Mouse (Mus musculus) large intestine, adult 2 months (tissue): ENCODE results near the gene 2210010C04Rik. TPM values are rescaled to one million over a fixed set of nuclear protein-coding genes. Genes with fewer than 3 reads are reported as not detected.

Experiments
- DNase-seq: peaks from one replicate; pipeline ENCODE4 v3.0.0-alpha.2; 2012; ENCODE audit warnings: low read depth, low spot score
- WGBS: fragments of 180-500 bp; shearing (Covaris S2); methylation state at CpG from one replicate; pipeline ENCODE4 v1.1.7; 2018; 5-methylcytosine and 5-hydroxymethylcytosine counted together
- polyA plus RNA-seq: library from polyadenylated mRNA; depleted of rRNA; stranded (reverse); fragments of >200 nt; gene quantifications from 2 replicates; pipeline ENCODE4 v1.2.3, GENCODE M21; 2012; rRNA removed

The 2210010C04Rik gene
- polyA plus RNA-seq, result 0.20 and 0.38 TPM in 2 replicates

DNA sequence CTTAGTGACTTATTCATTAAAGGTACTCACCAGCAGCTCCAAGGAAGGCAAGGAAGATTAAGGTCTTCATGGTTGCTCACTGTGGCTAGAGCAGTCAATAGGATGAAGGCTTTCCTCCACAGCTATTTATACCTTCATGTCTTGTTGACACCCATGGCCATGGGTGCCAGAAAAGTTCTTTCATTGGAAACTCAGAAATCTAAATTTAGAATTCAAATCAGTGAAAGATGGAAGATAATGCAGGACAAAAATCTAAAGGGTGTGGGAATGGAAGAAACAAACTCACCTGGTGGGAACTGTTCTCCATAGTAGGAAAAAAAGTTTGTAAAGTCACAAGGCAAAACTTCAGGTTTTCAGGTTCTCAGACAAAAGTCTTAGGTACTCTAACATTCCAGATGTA lies at the start of gene 2210010C04Rik:
2210010C04Rik (minus strand) TSS at position 101 of the 400 bp plus-strand sequence.
- no peak for DNase-seq

DNA sequence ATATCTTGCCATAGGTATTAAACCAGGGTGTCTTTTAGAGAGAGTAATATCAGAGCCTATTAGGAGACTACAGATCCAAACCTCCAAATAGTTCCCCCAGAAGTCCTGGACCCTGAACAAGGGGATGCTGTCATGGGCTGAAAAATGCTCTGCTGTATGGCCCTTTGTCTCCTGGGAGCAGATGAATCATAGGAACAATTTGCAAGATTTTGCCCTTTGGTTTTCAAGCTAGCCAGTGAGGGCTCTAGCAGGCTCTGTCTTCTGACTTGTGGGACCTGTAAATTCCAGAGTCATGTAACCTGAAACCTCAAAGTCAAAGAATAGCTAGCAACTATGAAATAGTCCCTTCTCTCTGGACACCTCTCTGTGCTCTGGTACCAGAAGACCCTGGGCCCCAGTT lies 44.8 kb upstream of the 2210010C04Rik start:
- DNase-seq, result no peak

DNA sequence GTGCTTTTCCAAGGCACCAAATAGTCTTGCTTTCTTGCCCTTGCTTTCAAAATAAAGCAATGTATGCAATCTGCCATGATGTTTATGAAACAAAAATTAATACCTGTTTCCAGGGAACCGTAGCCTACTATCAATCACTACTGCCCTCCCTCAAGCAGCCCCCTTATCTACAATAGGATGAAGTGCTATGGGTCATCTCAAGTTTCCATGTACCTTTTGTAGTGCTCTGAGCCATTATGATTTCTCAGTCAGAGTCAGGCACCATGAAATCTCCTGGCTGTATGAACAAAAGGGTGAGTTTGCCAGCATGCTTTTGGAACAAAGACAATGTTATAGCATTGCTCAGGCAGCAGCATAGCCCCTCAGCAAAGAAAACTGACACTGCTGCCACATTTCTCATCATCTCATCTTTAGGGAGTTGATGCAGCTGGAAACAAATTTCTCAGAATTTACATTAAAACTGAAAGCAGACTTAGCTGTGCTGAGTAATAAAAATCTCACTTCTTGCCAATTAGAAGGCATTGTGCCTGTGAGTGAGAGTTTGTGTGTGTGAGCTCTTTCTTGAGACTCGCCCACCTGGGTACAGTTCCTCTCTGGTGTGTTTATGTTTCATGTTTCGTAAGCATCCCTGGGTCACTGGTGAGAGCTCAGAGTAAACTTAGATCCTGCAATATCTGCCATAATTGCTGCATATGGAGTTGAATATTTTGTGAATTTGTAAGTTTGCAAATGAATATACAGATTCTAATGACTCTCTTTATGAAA lies 43.4 kb upstream of the 2210010C04Rik start:
- WGBS, result 54% methylated on average over 3 of the region's 3 CpGs
- no peak for DNase-seq

DNA sequence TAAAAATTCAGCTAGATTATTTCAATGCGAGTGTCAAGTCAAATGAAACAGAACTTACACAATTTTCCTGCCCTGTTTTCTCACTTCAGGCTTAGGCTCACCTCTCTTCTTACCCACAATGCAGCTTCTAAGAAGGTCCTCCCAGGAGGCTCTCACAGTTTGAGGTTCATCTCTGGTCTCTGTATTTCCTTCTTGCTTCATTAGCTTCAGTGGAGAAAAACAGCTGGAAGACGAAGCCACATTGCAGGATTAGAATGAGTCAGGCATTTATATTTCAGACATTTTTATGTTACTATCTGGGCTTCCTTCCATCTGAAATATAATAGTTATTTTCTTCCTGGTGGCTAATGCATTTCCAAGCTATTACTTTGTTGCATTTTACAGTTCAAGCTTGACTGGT lies 40.4 kb upstream of the 2210010C04Rik start:
- WGBS, result 52% methylated on average over 2 of the region's 2 CpGs
- DNase-seq, result no peak

DNA sequence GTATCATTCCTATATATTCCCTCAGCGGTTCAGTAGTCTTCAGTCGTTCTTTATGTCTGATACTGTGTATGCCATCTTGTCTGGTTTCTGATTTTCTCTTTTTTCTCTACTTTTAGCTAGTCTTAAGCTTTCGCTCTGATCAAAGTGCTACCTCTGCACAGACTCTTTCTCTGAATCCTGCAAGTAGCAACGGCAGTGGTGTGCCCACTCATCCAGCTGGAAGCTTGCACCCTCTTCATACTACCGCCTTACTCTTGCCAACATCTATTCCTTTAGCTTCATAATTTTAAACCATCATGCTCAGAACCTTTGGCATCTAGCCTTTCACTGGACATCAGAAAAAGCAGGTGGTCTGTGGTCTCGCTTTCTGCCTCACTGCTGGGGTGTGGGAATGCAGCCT lies 28.0 kb upstream of the 2210010C04Rik start:
- DNase-seq, result no peak
- 89% methylated on average over 6 of the region's 6 CpGs for whole genome bisulfite sequencing

DNA sequence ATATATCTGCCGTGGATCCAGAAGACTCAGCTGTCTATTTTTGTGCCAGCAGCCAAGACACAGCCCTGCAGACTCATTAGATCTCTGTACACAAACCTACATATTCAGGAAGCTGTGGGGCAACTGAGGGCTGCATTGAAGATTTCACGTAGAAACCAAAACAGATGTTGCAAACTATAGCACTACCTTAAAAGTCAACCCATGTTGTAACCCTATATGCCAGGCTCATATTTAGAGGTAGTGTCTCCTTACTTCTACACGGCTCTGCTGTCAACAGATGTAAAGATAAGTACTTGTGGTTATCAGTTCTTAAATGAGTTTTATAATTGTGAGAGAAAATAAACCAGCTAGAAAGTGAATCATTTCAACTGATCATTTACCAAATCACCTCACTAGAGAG lies 27.4 kb upstream of the 2210010C04Rik start:
- 42% methylated on average over 3 of the region's 3 CpGs for whole genome bisulfite sequencing
- DNase-seq, result no peak

DNA sequence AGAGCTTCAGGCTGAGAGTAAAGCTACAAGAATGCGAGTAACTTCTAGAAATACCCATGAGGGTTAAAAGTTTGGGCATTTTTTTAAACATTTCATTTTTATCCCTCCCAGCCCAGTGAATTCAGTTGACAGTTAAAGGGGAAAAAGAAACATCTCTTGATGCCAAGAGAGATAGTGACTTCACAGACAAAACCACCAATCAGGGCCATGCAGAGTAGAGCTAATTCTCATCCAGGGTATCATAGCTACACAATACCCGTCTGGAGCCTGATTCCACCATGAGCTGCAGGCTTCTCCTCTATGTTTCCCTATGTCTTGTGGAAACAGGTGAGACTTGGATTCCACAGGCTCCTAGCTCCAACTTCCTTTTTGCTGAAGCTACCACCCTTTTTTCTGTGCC lies 26.8 kb upstream of the 2210010C04Rik start:
- no peak for DNase-seq
- 66% methylated on average over 2 of the region's 2 CpGs for WGBS

DNA sequence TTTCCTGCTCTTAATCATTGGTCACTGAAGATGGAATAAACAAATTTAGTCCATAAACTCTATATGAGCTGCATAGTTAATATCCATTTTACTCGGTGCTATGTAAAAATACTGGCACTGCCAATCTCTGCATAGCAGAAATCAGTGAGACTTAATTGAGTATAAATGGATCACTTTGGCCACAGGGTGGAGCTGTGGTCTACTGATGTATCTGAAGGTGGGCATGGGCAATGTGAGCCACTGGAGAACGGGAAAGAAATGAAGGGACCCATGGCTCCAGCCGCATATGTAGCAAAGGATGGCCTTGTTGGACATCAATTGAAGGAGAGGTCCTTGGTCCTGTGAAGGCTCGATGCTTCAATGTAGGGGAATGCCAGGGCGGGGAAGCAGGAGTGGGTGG lies 25.8 kb upstream of the 2210010C04Rik start:
- 71% methylated on average over 5 of the region's 5 CpGs for WGBS
- DNase-seq, result no peak

DNA sequence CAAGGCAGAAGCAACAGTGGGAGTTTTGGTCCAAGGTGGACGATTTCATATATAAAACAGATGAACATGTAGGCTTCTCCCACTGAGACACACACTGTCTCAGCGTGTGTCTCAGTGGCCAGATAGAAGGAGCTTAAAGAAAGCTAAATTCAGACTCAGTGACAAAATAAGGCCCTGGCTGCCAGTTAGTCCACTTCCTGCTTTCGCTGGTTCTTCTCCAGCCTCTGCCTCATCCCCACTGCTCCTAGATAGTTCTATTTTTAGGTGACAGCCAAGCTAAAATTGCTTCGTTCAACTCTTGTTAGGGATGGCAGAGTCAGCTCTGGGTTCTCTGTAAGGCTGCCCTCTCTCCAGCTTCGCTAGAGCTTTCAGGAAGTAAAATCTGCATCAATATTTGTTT lies 22.3 kb upstream of the 2210010C04Rik start:
- WGBS, result 56% methylated on average over 5 of the region's 5 CpGs
- DNase-seq, result no peak

DNA sequence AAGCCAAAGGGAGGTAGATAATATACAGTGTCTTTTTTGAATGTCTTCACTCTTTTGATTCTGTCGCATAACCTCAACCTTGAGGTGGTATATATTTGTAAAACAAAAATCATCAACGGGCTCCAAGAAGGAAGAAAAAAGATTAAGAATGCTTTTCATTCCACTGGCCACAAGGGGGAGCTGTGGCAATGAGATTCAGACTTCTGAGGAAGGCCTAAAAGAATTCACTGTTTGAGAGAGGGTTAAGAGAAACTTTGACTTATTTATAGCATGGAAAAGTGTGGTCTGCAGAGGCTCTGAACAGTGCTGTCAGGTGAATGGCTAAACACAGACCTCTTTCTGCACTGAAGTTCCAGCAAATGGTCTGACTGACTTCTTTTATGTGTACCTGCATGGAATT lies 20.3 kb upstream of the 2210010C04Rik start:
- WGBS, result 16% methylated on average over 2 of the region's 2 CpGs
- peak; percentile 16 for DNase-seq

DNA sequence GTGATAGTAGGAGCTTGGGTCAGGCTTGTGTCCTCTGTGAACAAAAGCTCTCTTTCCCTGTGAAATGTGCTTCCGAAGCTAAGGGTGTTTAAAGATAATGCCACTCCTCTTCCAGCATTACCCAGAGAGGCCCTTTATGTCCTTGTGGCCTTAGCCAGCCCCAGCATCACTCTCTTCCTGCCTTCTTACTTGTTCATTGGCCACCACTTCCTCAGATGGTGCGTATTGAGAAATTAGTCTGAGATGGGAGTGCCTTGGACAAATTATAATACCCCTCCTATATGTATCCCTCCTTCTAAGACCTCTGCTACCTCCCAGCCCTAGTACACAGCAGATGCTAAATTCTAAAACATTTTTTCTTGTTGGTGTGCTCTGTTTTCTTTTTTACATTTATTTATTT lies 19.1 kb upstream of the 2210010C04Rik start:
- WGBS, result 85% methylated on average over 2 of the region's 2 CpGs
- no peak for DNase-seq

DNA sequence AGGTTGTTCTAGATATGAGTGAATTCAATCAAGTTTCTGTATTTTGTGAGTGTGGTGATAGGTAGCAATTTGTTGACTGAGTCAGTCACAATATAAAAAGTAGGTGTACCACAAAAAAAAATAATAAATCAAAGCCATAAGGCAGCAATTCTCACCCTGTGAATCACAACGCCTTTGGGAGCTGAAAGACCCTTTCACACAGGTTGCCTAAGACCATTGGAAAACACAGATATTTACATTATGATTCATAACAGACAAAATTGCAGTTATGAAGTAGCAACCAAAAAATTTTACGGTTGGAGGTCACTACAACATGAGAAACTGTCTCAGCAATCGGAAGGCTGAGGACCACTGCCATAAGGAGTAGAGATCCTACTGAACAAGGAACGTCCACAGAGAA lies 16.5 kb upstream of the 2210010C04Rik start:
- DNase-seq, result no peak
- 73% methylated on average over 4 of the region's 4 CpGs for WGBS

DNA sequence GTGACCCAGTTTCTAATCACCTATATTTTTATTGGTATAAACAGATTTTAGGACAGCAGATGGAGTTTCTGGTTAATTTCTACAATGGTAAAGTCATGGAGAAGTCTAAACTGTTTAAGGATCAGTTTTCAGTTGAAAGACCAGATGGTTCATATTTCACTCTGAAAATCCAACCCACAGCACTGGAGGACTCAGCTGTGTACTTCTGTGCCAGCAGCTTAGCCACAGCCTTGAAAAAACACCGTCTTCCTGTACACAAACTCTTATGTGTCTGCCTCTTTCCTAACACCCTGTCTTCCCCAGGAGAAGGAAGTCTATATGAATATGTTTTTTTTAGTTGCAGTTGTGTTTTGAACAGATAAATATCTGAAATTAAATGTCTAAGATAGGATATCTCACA lies 13.3 kb upstream of the 2210010C04Rik start:
- DNase-seq, result no peak
- whole genome bisulfite sequencing, result 33% methylated on average over 1 of the region's 1 CpGs

DNA sequence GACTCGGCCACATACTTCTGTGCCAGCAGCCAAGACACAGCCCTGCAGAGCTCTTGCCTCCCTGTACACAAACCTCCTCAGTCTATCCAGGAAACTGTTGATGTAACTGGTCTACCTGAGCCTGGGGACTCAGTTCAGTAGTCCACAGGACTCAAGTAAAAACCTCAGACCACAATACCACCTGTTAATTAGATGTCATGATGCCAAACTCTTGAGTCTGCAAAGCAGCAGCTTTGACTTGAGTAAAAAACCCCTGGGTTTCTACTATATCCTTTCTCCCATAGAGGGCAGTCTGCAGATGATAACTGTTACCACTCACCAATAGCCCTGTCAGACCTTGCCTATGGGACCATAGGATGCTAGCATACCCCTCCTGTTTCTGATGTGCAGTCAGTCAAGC lies 12.7 kb upstream of the 2210010C04Rik start:
- no peak for DNase-seq
- 69% methylated on average over 1 of the region's 1 CpGs for WGBS

DNA sequence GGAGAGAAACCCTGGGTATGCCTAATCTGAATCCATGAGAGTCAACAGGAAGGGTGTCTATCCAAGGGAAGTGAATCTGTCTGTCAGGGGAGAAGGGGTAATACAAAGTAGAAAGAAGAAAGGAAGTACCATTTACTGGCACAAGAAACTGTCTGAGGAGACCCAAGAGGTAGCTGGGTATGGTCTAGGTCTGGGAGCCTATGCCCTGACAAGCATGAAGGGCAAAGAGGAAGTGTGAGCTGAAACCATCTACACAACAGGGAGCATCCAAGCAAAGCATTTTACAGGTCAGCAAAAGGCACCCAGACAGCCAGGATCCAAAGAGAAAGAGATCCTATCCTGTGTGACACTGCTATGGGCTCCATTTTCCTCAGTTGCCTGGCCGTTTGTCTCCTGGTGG lies 11.9 kb upstream of the 2210010C04Rik start:
- 79% methylated on average over 1 of the region's 1 CpGs for WGBS
- DNase-seq, result no peak

DNA sequence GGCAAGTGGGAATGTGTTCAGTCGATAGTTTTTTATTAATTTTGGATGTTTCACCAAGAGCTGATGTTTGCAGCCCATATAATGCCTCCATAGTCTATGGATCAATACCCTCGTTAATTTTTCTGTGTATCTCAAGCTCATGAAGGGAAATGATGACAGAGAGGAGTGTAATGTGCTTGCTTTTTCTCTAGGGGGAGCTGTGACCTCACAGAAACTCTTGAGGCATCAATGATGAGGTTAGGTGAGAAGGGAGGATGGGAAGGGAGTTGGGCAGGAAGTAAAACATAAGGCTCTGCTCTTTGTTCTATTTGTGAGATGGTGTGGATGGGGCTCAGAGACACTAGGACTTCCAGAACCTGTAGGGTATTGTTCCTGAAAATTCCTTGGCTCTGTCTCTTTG lies 11.2 kb upstream of the 2210010C04Rik start:
- 63% methylated on average over 2 of the region's 2 CpGs for WGBS
- DNase-seq, result no peak

DNA sequence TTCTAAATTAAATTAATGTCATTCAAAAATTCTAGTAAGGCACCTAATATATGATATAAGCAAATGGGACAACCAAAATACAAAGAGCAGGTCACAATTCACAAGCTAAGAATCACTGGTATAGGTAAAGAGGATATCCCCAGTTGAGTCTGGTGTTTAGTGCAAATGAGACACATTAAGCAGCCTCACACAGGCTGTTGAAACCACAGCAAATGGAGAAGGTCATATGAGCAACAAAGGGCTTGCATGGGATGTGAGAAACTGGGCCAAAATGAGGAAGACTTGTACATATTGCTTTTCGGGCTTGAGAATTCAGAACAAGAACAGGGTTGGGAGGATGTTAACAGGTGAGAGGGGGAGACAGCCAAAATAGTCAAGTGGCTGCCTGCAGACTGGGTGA lies 9.4 kb upstream of the 2210010C04Rik start:
- 65% methylated on average over 1 of the region's 1 CpGs for WGBS
- no peak for DNase-seq

DNA sequence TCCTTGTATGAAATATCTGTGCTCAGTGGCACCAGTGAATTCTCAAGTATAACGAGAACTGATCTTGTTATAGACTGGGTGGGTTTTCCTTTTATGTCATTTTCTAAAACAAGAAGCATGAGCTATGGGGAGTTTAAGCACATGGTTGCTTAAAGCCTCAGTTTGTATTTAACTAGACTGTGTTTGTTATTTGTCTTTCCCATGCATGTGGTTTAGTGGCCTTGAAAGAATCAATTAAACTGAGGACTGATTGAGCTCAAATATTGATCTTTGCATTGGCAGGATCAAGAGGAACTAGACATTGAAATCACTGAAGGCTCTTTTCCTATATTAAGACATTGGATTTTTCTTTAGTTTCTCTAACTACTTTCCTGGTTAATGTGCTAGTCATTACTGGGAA lies 9.0 kb upstream of the 2210010C04Rik start:
- 40% methylated on average over 1 of the region's 1 CpGs for WGBS
- DNase-seq, result no peak

DNA sequence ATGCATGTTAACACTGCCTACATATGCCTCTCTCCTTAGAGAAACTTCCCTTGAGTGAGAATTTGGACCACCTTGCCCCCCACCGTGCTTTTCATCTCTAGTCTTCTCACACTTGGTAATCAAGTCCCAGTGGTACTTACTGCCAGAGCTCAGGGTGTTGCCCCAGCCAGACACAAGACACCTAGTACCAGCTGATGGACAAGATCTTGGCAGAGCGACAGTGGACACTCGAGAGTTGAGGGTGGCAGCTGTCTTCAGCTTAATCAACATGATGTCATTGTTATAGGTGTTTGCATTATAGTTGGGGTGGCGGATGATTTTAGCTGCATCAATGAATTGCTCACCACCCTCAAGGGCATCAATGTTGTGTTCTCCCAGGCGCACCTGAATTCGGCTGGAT lies 2.5 kb downstream of the 2210010C04Rik start:
- DNase-seq, result no peak
- WGBS, result 74% methylated on average over 6 of the region's 6 CpGs

DNA sequence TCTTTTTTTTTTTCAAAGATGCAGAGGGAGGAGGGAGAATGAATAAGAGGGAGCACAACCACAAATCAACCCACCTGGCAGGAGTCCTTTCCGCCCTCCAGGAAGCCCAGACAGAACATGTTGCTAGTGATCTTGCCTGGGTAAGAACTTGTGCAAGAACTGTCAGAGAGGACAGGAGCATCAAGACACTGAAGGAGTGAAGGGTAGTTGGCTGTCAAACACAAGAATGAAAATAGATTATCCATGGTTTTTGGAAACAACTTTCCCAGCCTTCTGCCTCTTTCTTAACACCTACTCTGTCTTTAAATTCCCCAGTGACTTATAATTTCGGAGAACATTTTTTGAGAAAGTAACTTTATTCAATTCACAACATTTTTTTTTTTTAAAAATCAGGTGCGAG lies 3.1 kb downstream of the 2210010C04Rik start:
- DNase-seq, result no peak
- WGBS, result 82% methylated on average over 3 of the region's 3 CpGs

DNA sequence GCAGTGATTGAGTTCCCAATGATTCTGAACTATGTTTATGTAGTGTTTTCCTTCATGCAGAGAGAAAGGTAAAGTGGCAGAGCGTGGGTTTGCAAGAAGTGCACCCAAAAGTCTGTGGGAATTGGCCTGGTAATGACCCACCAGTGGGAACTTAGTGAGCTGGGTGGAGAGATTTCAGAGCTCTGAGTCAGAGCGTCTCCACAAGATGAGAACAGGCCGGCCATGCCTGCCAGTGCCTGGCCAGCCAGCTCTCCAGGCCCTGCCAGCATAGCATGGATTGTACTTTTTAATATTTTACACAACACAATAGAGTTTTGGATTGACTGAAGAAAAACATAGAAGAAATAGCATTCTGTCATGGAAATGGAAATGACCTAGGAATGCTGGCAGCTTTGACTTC lies 4.5 kb downstream of the 2210010C04Rik start:
- WGBS, result 82% methylated on average over 3 of the region's 3 CpGs
- no peak for DNase-seq

DNA sequence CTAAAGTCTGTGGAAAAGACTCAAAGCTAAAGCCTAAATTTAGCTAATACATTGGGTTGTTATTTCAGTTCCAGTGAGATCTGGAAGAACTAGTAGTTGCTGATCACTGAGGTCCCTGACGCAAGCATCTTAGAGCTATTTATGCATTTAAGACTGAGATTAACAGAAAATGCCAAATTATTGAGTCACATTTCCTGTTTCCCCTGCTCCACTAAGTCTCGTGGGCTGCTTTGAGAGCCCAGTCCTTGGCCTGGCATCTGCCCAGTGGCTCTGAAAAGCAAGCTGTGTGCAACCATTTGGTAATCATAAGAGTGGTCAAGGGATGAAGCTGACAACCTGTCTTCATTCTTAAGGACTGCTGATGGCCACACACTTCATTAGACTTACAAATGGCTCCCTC lies 8.3 kb downstream of the 2210010C04Rik start:
- DNase-seq, result no peak
- 37% methylated on average over 2 of the region's 2 CpGs for WGBS
